Mouse (Mus musculus) CH12.LX (cell line): ENCODE results near the gene Cxcl16. TPM values are rescaled to one million over a fixed set of nuclear protein-coding genes. Genes with fewer than 3 reads are reported as not detected.
"Not testable (repeated sequence)": the region's sequence is repeated elsewhere in the genome, so short reads cannot be mapped to it uniquely, and the experiment has no call there.

ENCODE experiments used
- DNase-seq: peaks from one replicate; pipeline ENCODE4 v3.0.0-alpha.2; 2013; ENCODE audit errors: extremely low read depth
- H3K27ac ChIP-seq: 2 replicates; pipeline ENCODE4 v1.5.1; 2012; ENCODE audit warnings: low read depth, mild to moderate bottlenecking, control low read depth, moderate library complexity; ENCODE audit not compliant: insufficient read depth
- H3K27me3 ChIP-seq: replicated peaks from 2 replicates; pipeline ENCODE3; 2012; ENCODE audit warnings: inconsistent platforms
- H3K36me3 ChIP-seq, 2 experiments: replicated peaks in 1 of 2; 2 replicates each; pipeline versions ENCODE3 to v1.6.1; 2012; ENCODE audit warnings: inconsistent platforms in 1 of 2, low read length in 1 of 2, mild to moderate bottlenecking in 1 of 2, mixed read lengths in 1 of 2, moderate library complexity in 1 of 2; ENCODE audit not compliant: control insufficient read depth in 1 of 2, insufficient read depth in 1 of 2
- H3K4me1 ChIP-seq, 2 experiments: 2 replicates each; pipeline ENCODE4 v1.6.1; 2012; ENCODE audit warnings: inconsistent platforms in 1 of 2, moderate library complexity in 1 of 2; ENCODE audit not compliant: insufficient read depth in 2 of 2, control insufficient read depth in 1 of 2
- H3K4me2 ChIP-seq: 2 replicates; pipeline ENCODE4 v1.6.1; 2012; ENCODE audit warnings: low read depth, mild to moderate bottlenecking, control low read depth; ENCODE audit not compliant: poor library complexity, insufficient read depth, severe bottlenecking
- H3K4me3 ChIP-seq, 3 experiments: fragments of 150-350 bp in 1 of 3; sonication (generic) in 1 of 3; replicated peaks in 1 of 3; 2 replicates each; pipeline versions ENCODE3 to v1.5.1; 2011 to 2012; ENCODE audit warnings: low read depth in 2 of 3, low read length in 2 of 3, mild to moderate bottlenecking in 2 of 3, moderate library complexity in 2 of 3, control low read depth in 1 of 3, improper control_type of control experiment in 1 of 3, inconsistent platforms in 1 of 3, mixed read lengths in 1 of 3; ENCODE audit not compliant: poor library complexity in 1 of 3
- H3K79me2 ChIP-seq: replicated peaks from 2 replicates; pipeline ENCODE4 v1.6.1; 2012; ENCODE audit warnings: mild to moderate bottlenecking, moderate library complexity; ENCODE audit not compliant: control insufficient read depth, poor library complexity, insufficient read depth, severe bottlenecking; ENCODE audit errors: extremely low read depth
- H3K9ac ChIP-seq: 2 replicates; pipeline ENCODE4 v1.6.1; 2012; ENCODE audit warnings: low read depth, mild to moderate bottlenecking, control low read depth, moderate library complexity; ENCODE audit not compliant: insufficient read depth
- H3K9me3 ChIP-seq: replicated peaks from 2 replicates; pipeline ENCODE3; 2012; ENCODE audit warnings: low read length, inconsistent platforms, mixed read lengths
- BHLHE40 ChIP-seq: IDR thresholded peaks from 2 replicates; pipeline ENCODE4 v1.6.1; 2011; ENCODE audit warnings: mild to moderate bottlenecking, low read depth, low read length, improper control_type of control experiment
- CHD2 ChIP-seq: IDR thresholded peaks from 2 replicates; pipeline ENCODE4 v1.6.1; 2011; ENCODE audit warnings: low read length, improper control_type of control experiment
- CTCF ChIP-seq, 2 experiments: IDR thresholded peaks in 1 of 2; conservative IDR thresholded peaks in 1 of 2; 2 replicates each; pipeline ENCODE4 v1.5.1; 2011 to 2012; ENCODE audit warnings: low read depth in 2 of 2, low read length in 2 of 2, improper control_type of control experiment in 1 of 2, inconsistent platforms in 1 of 2, mild to moderate bottlenecking in 1 of 2, moderate library complexity in 1 of 2
- GABPA ChIP-seq: IDR thresholded peaks from 2 replicates; pipeline ENCODE4 v1.6.1; 2012; ENCODE audit warnings: low read depth, low read length, improper control_type of control experiment, inconsistent platforms; ENCODE audit not compliant: insufficient replicate concordance
- HCFC1 ChIP-seq: IDR thresholded peaks from 2 replicates; pipeline ENCODE4 v1.6.1; 2012; ENCODE audit warnings: low read depth, mild to moderate bottlenecking, inconsistent platforms, low read length, improper control_type of control experiment
- IRF4 ChIP-seq: IDR thresholded peaks from 2 replicates; pipeline ENCODE4 v1.6.1; 2014; ENCODE audit warnings: low read depth, mild to moderate bottlenecking, inconsistent platforms, low read length, improper control_type of control experiment
- JUN ChIP-seq: IDR thresholded peaks from 2 replicates; pipeline ENCODE4 v1.6.1; 2011; ENCODE audit warnings: low read depth, mild to moderate bottlenecking, low read length, improper control_type of control experiment, moderate library complexity; ENCODE audit not compliant: insufficient read depth
- MAFK ChIP-seq: IDR thresholded peaks from 2 replicates; pipeline ENCODE4 v1.6.1; 2011; ENCODE audit warnings: low read length, improper control_type of control experiment; ENCODE audit not compliant: insufficient replicate concordance
- MAX ChIP-seq: IDR thresholded peaks from 2 replicates; pipeline ENCODE4 v1.6.1; 2011; ENCODE audit warnings: low read length, improper control_type of control experiment
- MAZ ChIP-seq: IDR thresholded peaks from 2 replicates; pipeline ENCODE4 v1.6.1; 2012; ENCODE audit warnings: low read depth, mild to moderate bottlenecking, inconsistent platforms, low read length, improper control_type of control experiment, moderate library complexity
- MXI1 ChIP-seq: IDR thresholded peaks from 2 replicates; pipeline ENCODE4 v1.6.1; 2011; ENCODE audit warnings: mild to moderate bottlenecking, low read depth, low read length, improper control_type of control experiment
- PAX5 ChIP-seq: IDR thresholded peaks from 2 replicates; pipeline ENCODE4 v1.6.1; 2012; ENCODE audit warnings: low read length, inconsistent platforms, mixed read lengths
- RAD21 ChIP-seq: IDR thresholded peaks from 2 replicates; pipeline ENCODE4 v1.6.1; 2011; ENCODE audit warnings: low read depth, mild to moderate bottlenecking, low read length, improper control_type of control experiment, moderate library complexity
- RCOR1 ChIP-seq: conservative IDR thresholded peaks from 2 replicates; pipeline ENCODE4 v1.6.1; 2012; ENCODE audit warnings: low read depth, mild to moderate bottlenecking, inconsistent platforms, low read length, improper control_type of control experiment
- TCF12 ChIP-seq: IDR thresholded peaks from 2 replicates; pipeline ENCODE4 v1.6.1; 2014; ENCODE audit warnings: low read depth, mild to moderate bottlenecking, inconsistent platforms, low read length, improper control_type of control experiment
- USF1 ChIP-seq: IDR thresholded peaks from 2 replicates; pipeline ENCODE4 v1.6.1; 2014; ENCODE audit warnings: low read depth, mild to moderate bottlenecking, inconsistent platforms, low read length, improper control_type of control experiment
- USF2 ChIP-seq: conservative IDR thresholded peaks from 2 replicates; pipeline ENCODE4 v1.6.1; 2011; ENCODE audit warnings: low read depth, low read length, improper control_type of control experiment
- ZKSCAN1 ChIP-seq: IDR thresholded peaks from 2 replicates; pipeline ENCODE4 v1.6.1; 2012; ENCODE audit warnings: low read depth, inconsistent platforms, low read length, improper control_type of control experiment, borderline replicate concordance
- ZMIZ1 ChIP-seq: IDR thresholded peaks from 2 replicates; pipeline ENCODE4 v1.6.1; 2012; ENCODE audit warnings: low read depth, mild to moderate bottlenecking, inconsistent platforms, low read length, improper control_type of control experiment
- dilution Hi-C: fragments of 300-500 bp; cut with MboI; formaldehyde crosslinking; loops from 2 replicates; pipeline ENCODE4 v1.14.3; 2020; ENCODE audit warnings: low sequenced_read_pairs; ENCODE audit not compliant: extremely low pct_unique_long_range_greater_than_20kb, extremely low pct_ligation_motif_present
- in situ Hi-C: fragments of 300-500 bp; cut with MboI; formaldehyde crosslinking; loops from 3 replicates; pipeline ENCODE4 v1.14.3; 2019; ENCODE audit warnings: low sequenced_read_pairs, low pct_ligation_motif_present, low pct_unique_long_range_greater_than_20kb, mixed read lengths
- polyA plus RNA-seq: library from polyadenylated mRNA; unstranded; fragments of >175 nt; gene quantifications from 2 replicates; pipeline ENCODE4 v1.2.1, GENCODE M21; 2012; ENCODE audit warnings: low read depth; ENCODE audit not compliant: insufficient read length
- total RNA-seq, 2 experiments: library from RNA; depleted of rRNA; stranded (reverse); fragments of 300-350 nt in 1 of 2; fragments of >200 nt in 1 of 2; gene quantifications; 2 replicates each; pipeline ENCODE4 v1.2.3; 2012 to 2014

The Cxcl16 gene
- total and polyA plus RNA-seq, 3 experiments = 0.04 to 0.56 TPM; not detected in 1

- TF ChIP-seq MXI1 = peak; percentile 98
Observed at GRCm38 (mm10) chr11:70432048-70432894, 27.5 kb downstream of the Cxcl16 start, which contains the start of gene Arrb2 (continued).

DNA sequence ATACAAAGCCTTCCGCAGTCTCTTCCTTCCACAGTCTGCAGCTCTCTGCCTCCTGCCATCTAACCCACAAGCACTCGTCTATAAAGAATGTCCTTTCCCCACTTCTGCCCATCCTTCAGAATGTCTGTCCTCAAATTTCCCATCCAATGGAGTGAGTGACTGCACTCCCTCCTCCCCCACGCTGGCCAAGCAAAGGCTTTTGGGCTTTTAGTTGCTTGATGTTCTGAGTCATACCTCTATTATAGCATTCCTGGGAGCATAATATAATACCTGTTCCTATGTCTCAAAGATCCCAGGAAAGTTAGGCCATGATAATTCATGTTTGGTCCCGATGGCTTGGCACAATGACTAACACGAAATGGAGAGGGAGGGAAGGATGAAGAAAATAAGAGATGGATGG lies 28.2 kb downstream of the Cxcl16 start:
- Histone ChIP-seq H3K4me1 (peaks cover 11 to 46% of the 10 kb centered on the region in 2 experiments), H3K4me3 (peak overlapping the region in 2 of 3 experiments; percentile 73 to 87), H3K9me3 (no peaks in the 10 kb centered on the region), H3K9ac (peak overlapping the region; percentile 21), H3K27me3 (no peaks in the 10 kb centered on the region), H3K79me2 (peaks cover 9% of the 10 kb centered on the region), H3K27ac (no peak overlapping the region), H3K4me2 (peak overlapping the region; percentile 27; the same call in 1 of the 2 replicates), H3K36me3 (peaks cover 9 to 25% of the 10 kb centered on the region in 2 experiments)
- in situ Hi-C loops = no loop called here
- dilution Hi-C loops = no loop called here
- DNase-seq = no peak
- no peak for TF ChIP-seq TCF12
- no peak for TF ChIP-seq RAD21
- TF ChIP-seq CHD2 = no peak
- no peak for TF ChIP-seq MAFK
- TF ChIP-seq ZMIZ1 = no peak
- no peak for TF ChIP-seq HCFC1
- no peak for TF ChIP-seq JUN
- TF ChIP-seq CTCF (conservative IDR thresholded peaks at IDR 0.05 in 1 of 2, IDR thresholded peaks at IDR 0.05 in 1 of 2; ENCODE audit: low read depth in 2 of 2, low read length in 2 of 2) = no peak
- TF ChIP-seq GABPA = no peak
- no peak for TF ChIP-seq USF2
- TF ChIP-seq PAX5 = no peak
- no peak for TF ChIP-seq MAX
- no peak for TF ChIP-seq IRF4
- TF ChIP-seq MAZ = no peak
- TF ChIP-seq MXI1 = no peak
- TF ChIP-seq ZKSCAN1 = no peak
- TF ChIP-seq USF1 = no peak
- no peak for TF ChIP-seq RCOR1

DNA sequence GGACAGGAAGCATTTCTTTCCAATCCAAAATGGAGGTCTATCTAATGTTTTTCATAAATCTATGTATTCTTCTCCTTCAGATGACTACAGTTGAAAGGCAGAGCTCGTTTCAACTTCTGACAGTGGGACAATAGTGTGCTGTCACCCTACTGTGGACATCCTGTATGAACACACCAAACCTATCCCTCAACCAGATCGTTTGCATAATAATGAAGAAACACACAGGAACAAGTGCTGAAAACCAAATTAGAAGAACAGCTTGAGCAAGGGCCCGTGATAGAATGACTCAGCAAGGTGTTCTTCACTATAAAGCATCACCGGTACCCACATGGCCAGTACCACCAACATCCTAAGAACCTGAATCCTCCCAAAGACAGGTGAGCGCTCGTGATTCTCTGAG lies 33.2 kb downstream of the Cxcl16 start:
- dilution Hi-C loops, H3K4me3 ChIP-seq, H3K9me3 ChIP-seq, H3K27me3 ChIP-seq, H3K4me1 ChIP-seq, H3K9ac ChIP-seq, H3K27ac ChIP-seq, in situ Hi-C loops, H3K4me2 ChIP-seq, H3K79me2 ChIP-seq, H3K36me3 ChIP-seq: not testable (repeated sequence)
- 0 out of 2 replicates have a peak, but pooled peaks have one; percentile 27 for TF ChIP-seq BHLHE40
- DNase-seq = peak; percentile 52
